Mouse (Mus musculus) MEL (cell line): ENCODE data around the gene Edar. TPM values are rescaled to one million over a fixed set of nuclear protein-coding genes. Genes with fewer than 3 reads are reported as not detected.

Experiments
- DNase-seq: peaks from one replicate; pipeline ENCODE4 v3.0.0; 2011; ENCODE audit warnings: low read depth, low spot score
- H3K27ac ChIP-seq: 2 replicates; pipeline ENCODE4 v1.5.1; 2012; ENCODE audit warnings: low read depth, mild to moderate bottlenecking, control low read depth, low read length, moderate library complexity; ENCODE audit not compliant: control insufficient read depth
- H3K27me3 ChIP-seq, 2 experiments: fragments of 150-350 bp in 1 of 2; sonication (generic) in 1 of 2; 2 replicates each; pipeline ENCODE4 v1.6.1; 2012; ENCODE audit warnings: low read length in 2 of 2, mild to moderate bottlenecking in 2 of 2, improper control_type of control experiment in 1 of 2, moderate library complexity in 1 of 2; ENCODE audit not compliant: insufficient read depth in 2 of 2, control insufficient read depth in 1 of 2
- H3K36me3 ChIP-seq, 2 experiments: 2 replicates each; pipeline ENCODE4 v1.6.1; 2012 to 2014; ENCODE audit warnings: low read length in 2 of 2, improper control_type of control experiment in 1 of 2, inconsistent platforms in 1 of 2, mild to moderate bottlenecking in 1 of 2; ENCODE audit not compliant: insufficient read depth in 2 of 2, control insufficient read depth in 1 of 2
- H3K4me1 ChIP-seq, 2 experiments: fragments of 150-350 bp in 1 of 2; sonication (generic) in 1 of 2; 2 replicates each; pipeline ENCODE4 v1.6.1; 2012; ENCODE audit warnings: low read length in 2 of 2, improper control_type of control experiment in 1 of 2, mild to moderate bottlenecking in 1 of 2; ENCODE audit not compliant: insufficient read depth in 2 of 2, control insufficient read depth in 1 of 2
- H3K4me3 ChIP-seq, 2 experiments: fragments of 150-350 bp in 1 of 2; sonication (generic) in 1 of 2; 2 replicates each; pipeline ENCODE4 v1.5.1; 2012; ENCODE audit warnings: low read depth in 2 of 2, low read length in 2 of 2, mild to moderate bottlenecking in 2 of 2, moderate library complexity in 2 of 2, control low read depth in 1 of 2, improper control_type of control experiment in 1 of 2; ENCODE audit not compliant: control insufficient read depth in 1 of 2, insufficient read depth in 1 of 2
- H3K79me2 ChIP-seq: 2 replicates; pipeline ENCODE4 v1.6.1; 2012; ENCODE audit warnings: mild to moderate bottlenecking, low read length, moderate library complexity; ENCODE audit not compliant: control insufficient read depth, poor library complexity, insufficient read depth
- H3K9ac ChIP-seq: 2 replicates; pipeline ENCODE4 v1.6.1; 2012; ENCODE audit warnings: low read depth, mild to moderate bottlenecking, control low read depth, low read length, moderate library complexity; ENCODE audit not compliant: control insufficient read depth, poor library complexity, severe bottlenecking
- H3K9me3 ChIP-seq: fragments of 150-350 bp; sonication (generic); replicated peaks from 2 replicates; pipeline ENCODE4 v1.6.1; 2012; ENCODE audit warnings: mild to moderate bottlenecking, low read length, improper control_type of control experiment, moderate library complexity; ENCODE audit not compliant: insufficient read depth
- CHD1 ChIP-seq: IDR thresholded peaks from 2 replicates; pipeline ENCODE4 v1.6.1; 2012; ENCODE audit warnings: low read depth, mild to moderate bottlenecking, inconsistent platforms, low read length, improper control_type of control experiment
- E2F4 ChIP-seq: IDR thresholded peaks from 2 replicates; pipeline ENCODE4 v1.6.1; 2011; ENCODE audit warnings: low read depth, low read length, improper control_type of control experiment, borderline replicate concordance
- ELF1 ChIP-seq: IDR thresholded peaks from 2 replicates; pipeline ENCODE4 v1.6.1; 2014; ENCODE audit warnings: low read depth, mild to moderate bottlenecking, inconsistent platforms, low read length, improper control_type of control experiment, moderate library complexity
- EP300 ChIP-seq, 2 experiments: IDR thresholded peaks; 2 replicates each; pipeline ENCODE4 v1.6.1; 2011; ENCODE audit warnings: improper control_type of control experiment in 2 of 2, low read length in 2 of 2, low read depth in 1 of 2, mild to moderate bottlenecking in 1 of 2
- HCFC1 ChIP-seq: IDR thresholded peaks from 2 replicates; pipeline ENCODE4 v1.6.1; 2012; ENCODE audit warnings: low read depth, mild to moderate bottlenecking, inconsistent platforms, low read length, improper control_type of control experiment, moderate library complexity
- MAFK ChIP-seq: IDR thresholded peaks from 2 replicates; pipeline ENCODE4 v1.6.1; 2011; ENCODE audit warnings: low read depth, mild to moderate bottlenecking, low read length, improper control_type of control experiment, borderline replicate concordance
- NELFE ChIP-seq: IDR thresholded peaks from 2 replicates; pipeline ENCODE4 v1.6.1; 2011; ENCODE audit warnings: low read depth, low read length, improper control_type of control experiment
- POLR2A ChIP-seq, 2 experiments: IDR thresholded peaks; 2 replicates each; pipeline ENCODE4 v1.6.1; 2011 to 2012; ENCODE audit warnings: low read length in 2 of 2, mild to moderate bottlenecking in 2 of 2, control low read depth in 1 of 2, improper control_type of control experiment in 1 of 2, low read depth in 1 of 2, moderate library complexity in 1 of 2; ENCODE audit not compliant: control insufficient read depth in 1 of 2, insufficient read depth in 1 of 2, poor library complexity in 1 of 2
- RAD21 ChIP-seq: IDR thresholded peaks from 2 replicates; pipeline ENCODE4 v1.6.1; 2011; ENCODE audit warnings: mild to moderate bottlenecking, low read depth, low read length, improper control_type of control experiment
- RCOR1 ChIP-seq: IDR thresholded peaks from 2 replicates; pipeline ENCODE4 v1.6.1; 2012; ENCODE audit warnings: low read depth, mild to moderate bottlenecking, inconsistent platforms, low read length, improper control_type of control experiment
- SMC3 ChIP-seq: IDR thresholded peaks from 2 replicates; pipeline ENCODE4 v1.6.1; 2011; ENCODE audit warnings: low read depth, low read length, improper control_type of control experiment
- UBTF ChIP-seq: IDR thresholded peaks from 2 replicates; pipeline ENCODE4 v1.6.1; 2012; ENCODE audit warnings: low read depth, mild to moderate bottlenecking, inconsistent platforms, low read length, improper control_type of control experiment, moderate library complexity, borderline replicate concordance; ENCODE audit not compliant: insufficient read depth
- USF2 ChIP-seq, 2 experiments: IDR thresholded peaks; 2 replicates each; pipeline ENCODE4 v1.6.1; 2011 to 2012; ENCODE audit warnings: improper control_type of control experiment in 2 of 2, low read length in 2 of 2, borderline replicate concordance in 1 of 2, inconsistent platforms in 1 of 2, low read depth in 1 of 2, mild to moderate bottlenecking in 1 of 2; ENCODE audit not compliant: insufficient read depth in 1 of 2
- ZC3H11A ChIP-seq: IDR thresholded peaks from 2 replicates; pipeline ENCODE4 v1.6.1; 2012; ENCODE audit warnings: low read depth, mild to moderate bottlenecking, inconsistent platforms, low read length, improper control_type of control experiment
- ZKSCAN1 ChIP-seq: IDR thresholded peaks from 2 replicates; pipeline ENCODE4 v1.6.1; 2012; ENCODE audit warnings: low read depth, mild to moderate bottlenecking, inconsistent platforms, low read length, improper control_type of control experiment, moderate library complexity
- polyA plus RNA-seq, 2 experiments: library from polyadenylated mRNA; stranded (reverse) in 1 of 2; unstranded in 1 of 2; fragments of >175 nt in 1 of 2; fragments of >200 nt in 1 of 2; gene quantifications; 2 replicates each; pipeline versions ENCODE4 v1.2.1 to v1.2.4; 2012; ENCODE audit warnings: low replicate concordance in 2 of 2, low read depth in 1 of 2; ENCODE audit not compliant: insufficient read length in 2 of 2, insufficient read depth in 1 of 2, missing spikeins in 1 of 2
- total RNA-seq: library from RNA; depleted of rRNA; stranded (reverse); fragments of 300-350 nt; gene quantifications from 2 replicates; pipeline ENCODE4 v1.2.3, GENCODE M21; 2012

Edar gene
- total and polyA plus RNA-seq, 3 experiments: not detected

- TF ChIP-seq RCOR1 (no peak), ZC3H11A (no peak), HCFC1 (no peak), USF2 (IDR thresholded peaks at IDR 0.05; ENCODE audit: borderline replicate concordance in 1 of 2, insufficient read depth in 1 of 2, low read depth in 1 of 2, low read length in 2 of 2) (no peak), ELF1 (no peak), SMC3 (no peak), NELFE (no peak), MAFK (no peak), POLR2A (IDR thresholded peaks at IDR 0.05; ENCODE audit: control insufficient read depth in 1 of 2, insufficient read depth in 1 of 2, low read depth in 1 of 2, low read length in 2 of 2, poor library complexity in 1 of 2) (no peak), ZKSCAN1 (no peak), E2F4 (no peak), UBTF (no peak)
- DNase-seq: no peak
- H3K4me3 ChIP-seq: no peak overlapping the region
- no peaks in the 10 kb centered on the region for H3K79me2 ChIP-seq
- H3K4me1 ChIP-seq: no peaks in the 10 kb centered on the region
- H3K36me3 ChIP-seq: no peaks in the 10 kb centered on the region
- peaks cover 0 to 3% of the 10 kb centered on the region in 2 experiments; a peak in 1 of 4 replicates for H3K27me3 ChIP-seq
- H3K9me3 ChIP-seq: no peaks in the 10 kb centered on the region
- H3K27ac ChIP-seq: no peak overlapping the region
- H3K9ac ChIP-seq: no peak overlapping the region
These were observed 81.0 kb downstream of the Edar start for GRCm38 (mm10) chr10:58594486-58594885.

- DNase-seq: no peak
- no peak overlapping the region for H3K4me3 ChIP-seq
- H3K9me3 ChIP-seq: no peaks in the 10 kb centered on the region
- H3K79me2 ChIP-seq: no peaks in the 10 kb centered on the region
- H3K36me3 ChIP-seq: no peaks in the 10 kb centered on the region
- TF ChIP-seq ZC3H11A: no peak
- no peak overlapping the region for H3K9ac ChIP-seq
- H3K4me1 ChIP-seq: no peaks in the 10 kb centered on the region
- no peak overlapping the region for H3K27ac ChIP-seq
- H3K27me3 ChIP-seq: peaks cover 0 to 2% of the 10 kb centered on the region in 2 experiments; a peak in 2 of 4 replicates
These were observed 89.8 kb downstream of the Edar start for GRCm38 (mm10) chr10:58585427-58586223.

GRCm38 (mm10) chr10:58560521-58560920, 114.9 kb downstream of the Edar start:
- Histone ChIP-seq H3K9ac (no peak overlapping the region), H3K27ac (no peak overlapping the region), H3K27me3 (no peaks in the 10 kb centered on the region), H3K9me3 (no peaks in the 10 kb centered on the region), H3K36me3 (no peaks in the 10 kb centered on the region), H3K4me1 (no peaks in the 10 kb centered on the region), H3K4me3 (no peak overlapping the region), H3K79me2 (no peaks in the 10 kb centered on the region)
- DNase-seq: no peak
- TF ChIP-seq RCOR1 (no peak), CHD1 (no peak), RAD21 (no peak), EP300 (IDR thresholded peaks at IDR 0.05; ENCODE audit: low read depth in 1 of 2, low read length in 2 of 2) (no peak)
